Mouse (Mus musculus): Measurements from ENCODE around the gene Pbx1.

Gene Pbx1

GRCm38 (mm10) chr1:168300505-168300904 is 131.6 kb downstream of the Pbx1 start:
- DNase-seq (ENCODE audit: low spot score in 2 of 2), result no peak

GRCm38 (mm10) chr1:168299928-168300365 is 132.1 kb downstream of the Pbx1 start:
- DNase-seq (ENCODE audit: low spot score in 2 of 2), result no peak

GRCm38 (mm10) chr1:168299181-168299580 is 132.9 kb downstream of the Pbx1 start:
- DNase-seq (ENCODE audit: low spot score in 2 of 2), result no peak

GRCm38 (mm10) chr1:168296290-168296689 is 135.8 kb downstream of the Pbx1 start:
- no peak for DNase-seq (ENCODE audit: low spot score in 2 of 2)

- no peak for DNase-seq (ENCODE audit: low spot score in 2 of 2)
These were observed 136.3 kb downstream of the Pbx1 start for GRCm38 (mm10) chr1:168295782-168296181.

GRCm38 (mm10) chr1:168293673-168294072 is 138.4 kb downstream of the Pbx1 start:
- no peak for DNase-seq (ENCODE audit: low spot score in 2 of 2)

- no peak for DNase-seq (ENCODE audit: low spot score in 2 of 2)
These were observed 140.0 kb downstream of the Pbx1 start for GRCm38 (mm10) chr1:168292106-168292505.

GRCm38 (mm10) chr1:168291643-168292040 is 140.4 kb downstream of the Pbx1 start:
- DNase-seq (ENCODE audit: low spot score in 2 of 2), result no peak

- DNase-seq (ENCODE audit: low spot score in 2 of 2), result no peak
These were observed 140.9 kb downstream of the Pbx1 start for GRCm38 (mm10) chr1:168291001-168291642.

- no peak for DNase-seq (ENCODE audit: low spot score in 2 of 2)
These were observed 141.7 kb downstream of the Pbx1 start for GRCm38 (mm10) chr1:168290236-168290985.

- DNase-seq (ENCODE audit: low spot score in 2 of 2), result no peak
These were observed 143.1 kb downstream of the Pbx1 start for GRCm38 (mm10) chr1:168288891-168289545.

- no peak for DNase-seq (ENCODE audit: low spot score in 2 of 2)
These were observed 144.1 kb downstream of the Pbx1 start for GRCm38 (mm10) chr1:168287843-168288591.

GRCm38 (mm10) chr1:168286862-168287650 is 145.0 kb downstream of the Pbx1 start:
- DNase-seq (ENCODE audit: low spot score in 2 of 2), result no peak

GRCm38 (mm10) chr1:168284566-168285141 is 147.4 kb downstream of the Pbx1 start:
- no peak for DNase-seq (ENCODE audit: low spot score in 2 of 2)

GRCm38 (mm10) chr1:168283841-168284565 is 148.1 kb downstream of the Pbx1 start:
- no peak for DNase-seq (ENCODE audit: low spot score in 2 of 2)

GRCm38 (mm10) chr1:168283421-168283820 is 148.6 kb downstream of the Pbx1 start:
- no peak for DNase-seq (ENCODE audit: low spot score in 2 of 2)

GRCm38 (mm10) chr1:168275678-168276077 is 156.4 kb downstream of the Pbx1 start:
- no peak for DNase-seq (ENCODE audit: low spot score in 2 of 2)

GRCm38 (mm10) chr1:168274296-168274695 is 157.8 kb downstream of the Pbx1 start:
- DNase-seq (ENCODE audit: low spot score in 2 of 2), result no peak

- no peak for DNase-seq (ENCODE audit: low spot score in 2 of 2)
These were observed 160.0 kb downstream of the Pbx1 start for GRCm38 (mm10) chr1:168272091-168272490.

GRCm38 (mm10) chr1:168271207-168271606 is 160.9 kb downstream of the Pbx1 start:
- DNase-seq (ENCODE audit: low spot score in 2 of 2), result no peak
